Mouse (Mus musculus): ENCODE data around the gene Tsen15. TPM values are rescaled to one million over a fixed set of nuclear protein-coding genes. Genes with fewer than 3 reads are reported as not detected.

Gene Tsen15
- total RNA-seq (2015; ENCODE audit: low replicate concordance) (35.2 and 41.4 TPM in 2 replicates), total RNA-seq (2017; ENCODE audit: low replicate concordance) (16.1 and 32.6 TPM in 2 replicates)

GRCm38 (mm10) chr1:152386188-152386835 is at the start of gene Tsen15:
Gene Tsen15 (minus strand): TSS chr1:152386688.
- peak; percentile 100 for ATAC-seq (replicated peaks; ENCODE audit: low FRiP score, poor library complexity, severe bottlenecking)

- no peak for ATAC-seq (replicated peaks; ENCODE audit: low FRiP score, poor library complexity, severe bottlenecking)
Observed at GRCm38 (mm10) chr1:152434166-152434565, 47.7 kb upstream of the Tsen15 start.

- ATAC-seq (replicated peaks; ENCODE audit: low FRiP score, poor library complexity, severe bottlenecking), result no peak
Observed at GRCm38 (mm10) chr1:152429805-152430204, 43.3 kb upstream of the Tsen15 start.

GRCm38 (mm10) chr1:152427912-152428581 is 41.6 kb upstream of the Tsen15 start:
- no peak for ATAC-seq (replicated peaks; ENCODE audit: low FRiP score, poor library complexity, severe bottlenecking)

GRCm38 (mm10) chr1:152423052-152423451 is 36.6 kb upstream of the Tsen15 start:
- no peak for ATAC-seq (replicated peaks; ENCODE audit: low FRiP score, poor library complexity, severe bottlenecking)

GRCm38 (mm10) chr1:152422295-152422694 is 35.8 kb upstream of the Tsen15 start:
- ATAC-seq (replicated peaks; ENCODE audit: low FRiP score, poor library complexity, severe bottlenecking), result no peak

GRCm38 (mm10) chr1:152417602-152418001 is 31.1 kb upstream of the Tsen15 start:
- no peak for ATAC-seq (replicated peaks; ENCODE audit: low FRiP score, poor library complexity, severe bottlenecking)

- no peak for ATAC-seq (replicated peaks; ENCODE audit: low FRiP score, poor library complexity, severe bottlenecking)
Observed at GRCm38 (mm10) chr1:152416306-152416904, 29.9 kb upstream of the Tsen15 start.

GRCm38 (mm10) chr1:152414451-152414850 is 28.0 kb upstream of the Tsen15 start:
- no peak for ATAC-seq (replicated peaks; ENCODE audit: low FRiP score, poor library complexity, severe bottlenecking)

GRCm38 (mm10) chr1:152413961-152414360 is 27.5 kb upstream of the Tsen15 start:
- ATAC-seq (replicated peaks; ENCODE audit: low FRiP score, poor library complexity, severe bottlenecking), result no peak

GRCm38 (mm10) chr1:152413116-152413515 is 26.6 kb upstream of the Tsen15 start:
- ATAC-seq (replicated peaks; ENCODE audit: low FRiP score, poor library complexity, severe bottlenecking), result no peak

- no peak for ATAC-seq (replicated peaks; ENCODE audit: low FRiP score, poor library complexity, severe bottlenecking)
Observed at GRCm38 (mm10) chr1:152410657-152411056, 24.2 kb upstream of the Tsen15 start.

GRCm38 (mm10) chr1:152409356-152409755 is 22.9 kb upstream of the Tsen15 start:
- no peak for ATAC-seq (replicated peaks; ENCODE audit: low FRiP score, poor library complexity, severe bottlenecking)

- ATAC-seq (replicated peaks; ENCODE audit: low FRiP score, poor library complexity, severe bottlenecking), result no peak
Observed at GRCm38 (mm10) chr1:152407021-152407946, 20.8 kb upstream of the Tsen15 start.

GRCm38 (mm10) chr1:152400556-152401540 is 14.4 kb upstream of the Tsen15 start:
- no peak for ATAC-seq (replicated peaks; ENCODE audit: low FRiP score, poor library complexity, severe bottlenecking)

GRCm38 (mm10) chr1:152399790-152400555 is 13.5 kb upstream of the Tsen15 start, which contains the start of gene Colgalt2:
Gene Colgalt2 (plus strand): TSS chr1:152399830.
- no peak for ATAC-seq (replicated peaks; ENCODE audit: low FRiP score, poor library complexity, severe bottlenecking)

GRCm38 (mm10) chr1:152398708-152399107 is 12.2 kb upstream of the Tsen15 start:
- no peak for ATAC-seq (replicated peaks; ENCODE audit: low FRiP score, poor library complexity, severe bottlenecking)

- ATAC-seq (replicated peaks; ENCODE audit: low FRiP score, poor library complexity, severe bottlenecking), result no peak
Observed at GRCm38 (mm10) chr1:152394956-152395515, 8.5 kb upstream of the Tsen15 start.
